Mouse (Mus musculus) bone marrow, adult 2 months (tissue): ENCODE results near the gene Spp2.
A peak's percentile ranks its signal among the peaks of the same experiment; 100 is the strongest.

Experiments
- CTCF ChIP-seq: fragments of 200-500 bp; IDR thresholded peaks from 2 replicates; pipeline ENCODE4 v1.5.1; 2011; ENCODE audit warnings: low read length, control low read depth; ENCODE audit not compliant: control insufficient read depth, insufficient read depth
- POLR2A ChIP-seq: fragments of 200-500 bp; IDR thresholded peaks from 2 replicates; pipeline ENCODE4 v1.6.1; 2011; ENCODE audit warnings: low read depth, mild to moderate bottlenecking, control low read depth, low read length, borderline replicate concordance; ENCODE audit not compliant: control insufficient read depth

- TF ChIP-seq POLR2A (no peak), CTCF (peak; percentile 34)
Observed at GRCm38 (mm10) chr1:88357458-88358090, 49.2 kb upstream of the Spp2 start.
